Mouse (Mus musculus): Measurements from ENCODE around the gene 1700019D03Rik. TPM values are rescaled to one million over a fixed set of nuclear protein-coding genes. Genes with fewer than 3 reads are reported as not detected.
"Not testable (repeated sequence)": the region's sequence is repeated elsewhere in the genome, so short reads cannot be mapped to it uniquely, and the experiment has no call there.

The 1700019D03Rik gene
- total RNA-seq, 2 experiments from 2014 or later = 1.0 to 2.1 TPM

GRCm38 (mm10) chr1:52954456-52954855 lies 65.5 kb downstream of the 1700019D03Rik start:
- DNase-seq = no peak

- no peak for DNase-seq
Observed at GRCm38 (mm10) chr1:52953548-52953947, 66.4 kb downstream of the 1700019D03Rik start.

DNA sequence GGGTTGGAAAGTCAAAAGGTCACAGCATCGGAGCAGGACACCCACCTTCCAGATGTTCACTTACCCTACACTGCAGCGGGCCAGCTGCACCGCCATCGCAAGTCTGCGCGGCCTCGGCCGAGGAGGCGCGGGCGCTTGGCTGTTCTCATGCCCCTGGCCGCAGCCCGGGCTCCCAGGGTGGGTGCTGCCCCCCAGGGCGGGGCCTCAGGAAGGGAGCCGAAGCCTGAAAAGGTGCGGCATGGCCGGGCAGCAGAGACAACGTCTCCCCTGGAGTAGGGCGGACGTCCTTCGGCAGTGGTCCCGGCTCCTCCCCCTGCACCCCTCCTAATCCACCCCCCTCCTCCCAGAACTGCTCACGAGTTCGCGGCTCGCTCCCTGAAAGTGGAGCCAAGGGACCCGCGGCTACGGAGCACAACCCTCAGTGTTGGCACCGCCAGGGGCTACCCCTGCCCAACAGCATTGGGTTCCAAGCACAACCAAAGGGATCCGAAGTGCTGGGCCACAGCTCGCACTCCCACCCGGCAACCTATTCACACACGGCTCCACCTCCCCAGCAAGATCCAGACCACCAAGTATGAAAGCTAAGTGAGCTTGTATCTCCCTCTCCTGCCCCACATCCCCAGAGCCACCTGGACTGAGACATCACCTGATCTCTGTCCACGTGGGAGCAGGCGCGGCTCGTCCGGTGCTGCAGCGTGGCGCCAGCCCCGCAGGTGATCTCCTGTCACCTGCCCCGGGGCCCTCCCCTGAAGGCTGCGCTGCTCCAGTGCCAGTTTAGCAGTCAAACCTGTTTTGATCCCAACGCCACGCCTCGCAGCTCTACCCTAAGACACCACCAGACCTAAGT lies 67.2 kb downstream of the 1700019D03Rik start:
- DNase-seq = peak; percentile 11

DNA sequence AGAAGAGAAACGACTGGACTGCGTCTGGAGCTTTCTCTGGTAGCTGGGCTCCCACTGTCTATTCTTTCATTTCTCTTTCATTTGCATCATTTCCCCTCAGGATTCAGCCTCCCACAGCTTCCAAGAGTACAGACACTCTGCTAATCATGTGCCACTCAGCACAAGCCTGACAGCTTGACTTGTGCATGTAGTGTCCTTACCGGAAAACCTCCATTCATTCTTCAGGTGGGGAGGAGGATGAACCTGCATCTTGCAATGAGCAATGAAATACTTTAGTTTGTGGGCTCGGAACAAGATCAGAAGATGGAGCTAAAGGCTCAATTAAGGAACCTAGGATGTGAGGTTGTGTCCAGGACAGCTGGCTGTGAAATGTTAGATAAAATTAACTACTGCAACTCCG lies 67.8 kb downstream of the 1700019D03Rik start:
- no peak for DNase-seq

GRCm38 (mm10) chr1:52951146-52951868 lies 68.7 kb downstream of the 1700019D03Rik start:
- no peak for DNase-seq

GRCm38 (mm10) chr1:52947895-52948294 lies 72.1 kb downstream of the 1700019D03Rik start:
- DNase-seq = no peak

- DNase-seq = no peak
Observed at GRCm38 (mm10) chr1:52939021-52939420, 81.0 kb downstream of the 1700019D03Rik start.

- DNase-seq = no peak
Observed at GRCm38 (mm10) chr1:52934494-52934893, 85.5 kb downstream of the 1700019D03Rik start.

DNA sequence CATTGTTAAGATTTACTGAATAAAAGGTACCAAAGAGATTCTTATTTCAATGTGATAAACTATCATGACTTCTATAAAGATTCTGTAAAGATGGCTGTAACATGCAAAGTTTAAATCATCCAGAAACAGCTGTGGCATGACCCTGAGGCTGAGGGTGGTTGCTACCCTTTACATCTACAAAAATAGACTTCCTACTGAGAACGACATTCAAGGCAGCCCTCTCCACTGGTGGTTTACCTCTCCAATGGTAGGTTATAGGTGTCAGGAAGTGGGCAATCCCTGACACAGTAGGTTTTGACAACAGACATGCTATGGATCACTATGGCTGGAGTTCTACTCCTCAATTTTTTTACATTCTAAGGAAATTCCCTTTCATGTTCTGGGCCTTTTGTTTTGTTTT lies 95.5 kb downstream of the 1700019D03Rik start:
- not testable (repeated sequence) for DNase-seq

- not testable (repeated sequence) for DNase-seq
Observed at GRCm38 (mm10) chr1:52918897-52919296, 101.1 kb downstream of the 1700019D03Rik start.

- no peak for DNase-seq
Observed at GRCm38 (mm10) chr1:52916655-52917054, 103.3 kb downstream of the 1700019D03Rik start.

GRCm38 (mm10) chr1:52909783-52910182 lies 110.2 kb downstream of the 1700019D03Rik start:
- no peak for DNase-seq

DNA sequence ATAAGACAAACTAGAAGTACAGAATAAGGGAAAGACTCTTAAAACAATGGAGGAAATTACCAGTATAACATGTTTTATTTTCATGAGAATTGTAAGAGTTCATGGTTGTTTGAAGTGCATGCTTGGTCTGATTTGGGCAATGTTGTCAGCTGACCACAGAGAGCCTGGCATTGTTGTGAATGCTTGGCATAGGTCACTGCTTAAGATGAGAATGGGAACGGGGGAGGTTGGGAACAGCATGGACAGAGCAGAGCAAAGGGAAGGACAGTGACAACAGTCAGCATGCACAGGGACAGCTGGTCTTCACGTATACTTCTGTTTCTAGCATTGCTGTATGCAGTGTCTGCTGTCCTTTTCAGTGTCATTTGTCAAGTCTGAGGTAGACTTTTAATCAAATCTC lies 135.8 kb downstream of the 1700019D03Rik start:
- DNase-seq = no peak

Other genes with a start within 250 kb of the 1700019D03Rik start
- gene Inpp1, start 202.5 kb downstream of the 1700019D03Rik start, total RNA-seq (2021) = 1 to 10 TPM; 5.3 to 9.5 TPM
- gene Hibch, start 175.2 kb downstream of the 1700019D03Rik start, total RNA-seq (2021) = 10 to 100 TPM; 35.9 to 37.8 TPM
- 10 to 100 TPM; 29.6 to 38.9 TPM for gene Mstn, start 41.5 kb upstream of the 1700019D03Rik start, total RNA-seq (2021)
- gene 1700019A02Rik, start 167.5 kb upstream of the 1700019D03Rik start, total RNA-seq (2021) = not detected

All from gastrocnemius, postnatal 25 days (tissue).